Mouse (Mus musculus): ENCODE measurements around the gene Gatm. TPM values are rescaled to one million over a fixed set of nuclear protein-coding genes. Genes with fewer than 3 reads are reported as not detected.

Gatm gene
- 1.3 TPM for polyA plus RNA-seq (2017; shearing (Covaris generic))

DNA sequence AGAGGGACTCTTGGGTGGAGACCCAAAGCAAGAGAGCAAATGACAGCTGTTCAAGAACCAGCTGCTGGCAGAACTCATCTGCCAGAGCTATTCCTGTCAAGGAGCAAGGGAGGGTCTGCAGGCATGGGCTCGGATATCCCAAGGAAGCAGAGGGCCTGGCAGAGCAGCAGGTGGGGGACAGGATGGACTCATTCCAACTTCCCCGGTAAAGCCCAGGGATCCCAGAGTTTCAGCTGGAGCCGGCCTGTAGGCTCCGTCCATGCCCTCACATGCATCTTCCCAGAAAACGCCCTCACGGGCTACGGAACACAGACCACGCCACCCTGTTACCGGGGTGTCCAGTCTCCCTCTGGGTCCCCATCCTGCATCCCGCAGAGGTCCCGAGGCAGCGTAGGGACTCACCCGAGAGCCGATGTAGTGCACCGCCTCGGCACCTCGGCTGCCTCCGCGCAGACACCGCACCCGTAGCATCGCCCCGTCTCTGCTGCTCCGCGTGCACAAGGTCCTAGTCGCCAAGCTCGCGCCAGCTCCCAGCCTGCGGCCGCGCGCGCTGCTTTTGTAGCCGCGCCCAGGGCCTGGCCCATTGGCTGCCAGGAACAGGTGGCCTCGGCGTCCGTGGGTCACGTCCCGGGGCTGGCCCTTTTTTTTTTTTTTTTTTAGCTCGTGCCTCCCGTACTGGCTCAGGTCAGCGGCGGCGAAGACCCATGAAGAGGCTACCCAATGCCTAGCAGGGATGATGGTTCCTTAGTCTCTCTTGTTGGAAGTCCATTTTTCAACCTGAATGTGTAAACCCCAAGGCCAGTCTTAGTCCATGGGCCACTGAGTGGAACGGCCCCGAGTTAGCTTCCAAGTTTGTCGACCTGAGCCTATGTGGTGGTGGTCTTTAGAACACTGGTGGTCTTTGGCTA lies at the start of gene Gatm:
Gene Gatm (minus strand): TSS at position 558 of the 908 bp plus-strand sequence.

DNA sequence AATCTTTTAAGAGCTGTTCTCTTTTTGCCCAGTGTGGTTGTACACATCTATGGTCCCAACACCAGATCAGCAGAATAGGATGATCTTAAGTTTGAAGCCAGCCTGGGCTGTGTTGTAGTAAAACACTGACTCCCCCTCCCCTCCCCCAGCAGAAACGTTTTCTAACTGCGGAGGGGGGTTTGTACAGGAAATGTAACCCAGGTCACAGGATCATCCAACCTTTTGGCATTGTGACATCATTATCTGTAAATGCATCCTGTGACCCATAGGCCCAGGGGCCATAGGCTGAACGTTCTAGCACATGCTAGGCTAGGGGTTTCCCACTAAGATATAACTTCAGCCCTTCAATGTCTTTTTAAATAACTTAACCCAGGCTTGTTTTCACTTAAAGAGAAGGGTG lies 25.6 kb upstream of the Gatm start, which contains the start of gene AA467197:
Gene AA467197 (plus strand): TSS at position 301 of the 400 bp plus-strand sequence.

Other genes with a start within 250 kb of the Gatm start
- gene Shf, start 242.1 kb downstream of the Gatm start, polyA plus RNA-seq (2017; shearing (Covaris generic)), result 0.94 TPM
- gene Slc28a2, start 184.8 kb downstream of the Gatm start, polyA plus RNA-seq (2017; shearing (Covaris generic)), result 274 TPM
- gene Gm14085, start 126.4 kb downstream of the Gatm start, polyA plus RNA-seq (2017; shearing (Covaris generic)), result 98.5 TPM
- not detected for gene AA467197, start 25.7 kb upstream of the Gatm start, polyA plus RNA-seq (2017; shearing (Covaris generic))
- 0.13 TPM for gene Slc30a4, start 91.4 kb upstream of the Gatm start, polyA plus RNA-seq (2017; shearing (Covaris generic))
- 66.5 TPM for gene Bloc1s6, start 127.2 kb upstream of the Gatm start, polyA plus RNA-seq (2017; shearing (Covaris generic))
- gene Sqor, start 153.9 kb upstream of the Gatm start, polyA plus RNA-seq (2017; shearing (Covaris generic)), result 25.2 TPM